ENCODE assay signal across 8 mouse cellular contexts in the genomic region with DNA sequence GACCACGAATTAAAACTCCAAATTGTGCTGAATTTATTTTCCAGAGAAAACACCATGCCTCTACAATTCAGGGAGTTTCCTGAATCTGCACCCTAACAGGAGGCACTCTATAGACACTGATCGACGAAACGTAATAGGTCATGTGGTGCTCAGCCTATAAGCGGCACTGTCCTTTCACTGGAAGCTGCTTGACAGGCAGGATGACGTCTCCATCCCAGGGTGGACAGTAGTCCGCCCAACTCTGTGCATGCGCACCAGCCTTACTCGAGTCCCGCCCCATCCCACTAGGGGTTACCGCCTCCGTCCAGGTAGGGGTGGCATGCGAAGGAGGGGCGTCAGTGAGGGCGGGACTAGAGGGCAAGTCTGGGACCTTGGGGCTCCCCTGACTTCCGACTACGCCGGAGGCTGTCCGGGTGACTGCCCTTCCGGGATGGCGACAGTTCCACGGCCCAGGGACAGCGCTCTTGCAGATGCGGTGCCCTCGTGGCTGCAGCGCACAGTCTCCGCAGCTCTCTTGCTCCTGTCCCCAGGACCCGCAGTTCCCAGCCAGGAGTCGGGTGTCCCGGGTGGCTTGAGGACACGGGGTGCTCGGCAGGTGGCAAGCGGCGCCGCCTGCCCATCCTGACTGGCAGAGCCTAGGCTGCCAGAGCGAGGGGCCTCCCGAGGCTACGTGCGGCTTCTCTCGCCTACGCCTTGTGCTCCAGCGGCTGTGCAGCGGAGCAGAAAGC. TPM values are rescaled to one million over a fixed set of nuclear protein-coding genes. Genes with fewer than 3 reads are reported as not detected.
DNase-seq lines count a peak whose midpoint lies in the region; ATAC-seq lines count a peak whose summit lies in the region.

A gene (plus strand): TSS at position 169 of the 728 bp plus-strand sequence.

- peak within 1 kb of the TSS; percentile 80 for H3K9ac ChIP-seq in hindbrain, embryonic 11.5 days (ENCODE audit: low read depth, low read length)

- H3K27me3 ChIP-seq in hindbrain, embryonic 11.5 days (ENCODE audit: control insufficient read depth, insufficient read depth, low read length) = no peaks in the 10 kb centered on the region

- H3K9me3 ChIP-seq in hindbrain, embryonic 11.5 days (ENCODE audit: control insufficient read depth, low read length) = no peaks in the 10 kb centered on the region

- H3K27ac ChIP-seq in hindbrain, embryonic 11.5 days (ENCODE audit: low read depth, low read length) = peak within 1 kb of the TSS; percentile 77

- H3K36me3 ChIP-seq in hindbrain, embryonic 11.5 days (ENCODE audit: control insufficient read depth, insufficient read depth, low read length) = no peaks in the 10 kb centered on the region

- H3K4me1 ChIP-seq in hindbrain, embryonic 11.5 days (replicated peaks; ENCODE audit: control insufficient read depth, insufficient read depth, low read length) = peaks cover 3% of the 10 kb centered on the region; the same call in 1 of the 2 replicates

- peak; percentile 97 for DNase-seq in Muller cell, postnatal 12 days (ENCODE audit: inconsistent ontology term)
- DNase-seq in cerebellum, adult 9-11 months = peak; percentile 99
- peak; percentile 93 to 95 for DNase-seq in frontal cortex, adult 2 months (ENCODE audit: extremely low spot score in 1 of 2, low spot score in 1 of 2)
- peak; percentile 86 for DNase-seq in hindbrain, embryonic 11.5 days (ENCODE audit: low spot score)
- DNase-seq in layer of hippocampus, postnatal 10 days (ENCODE audit: low spot score in 2 of 2) = peak; percentile 84 to 87
- peak; percentile 97 for DNase-seq in lung, postnatal 10 days
- peak; percentile 93 for DNase-seq in ovary, postnatal 36 days (ENCODE audit: low spot score)
- peak; percentile 88 for DNase-seq in thymus, postnatal 25 days

- H3K4me3 ChIP-seq in hindbrain, embryonic 11.5 days (ENCODE audit: low read depth, low read length) = peak within 1 kb of the TSS; percentile 79

- peak within 1 kb of the TSS; percentile 95 for H3K4me2 ChIP-seq in hindbrain, embryonic 11.5 days (replicated peaks; ENCODE audit: low read depth, low read length)

- ATAC-seq in hindbrain, embryonic 11.5 days (ENCODE audit: low FRiP score) = peak; percentile 99

- under 1% methylated on average over 43 of the region's 43 CpGs for WGBS in hindbrain, embryonic 11.5 days

RNA-seq across cellular contexts. Expression of the gene that starts here (rescaled TPM):
- polyA plus RNA-seq in frontal cortex, adult 2 months (2012; rRNA removed) = 43.3 and 46.9 TPM in 2 replicates
- 27.9 and 31.5 TPM in 2 replicates for polyA plus RNA-seq in hindbrain, embryonic 11.5 days (2014; fragmentation: Nextera tagmentation; extraction: Ambion mirVana)
- total RNA-seq in layer of hippocampus, postnatal 10 days (2021) = 10 to 100 TPM; 36.4 to 39.0 TPM

Comparison
In these comparisons a context has a peak if more than half of its experiments do, and no peak if none do; other contexts are left out.
1. Peak in every context shown above with its lines: DNase-seq, ATAC-seq, H3K4me3 ChIP-seq and H3K27ac ChIP-seq.